Mouse (Mus musculus) liver, embryonic 14.5 days (tissue): ENCODE results near the gene Rab3c. TPM values are rescaled to one million over a fixed set of nuclear protein-coding genes. Genes with fewer than 3 reads are reported as not detected.

Experiments used
- ATAC-seq: fragments of 200-750 bp; cut with Nextera tagmentation; 2 replicates; pipeline ENCODE4 v1.8.0; 2017; ENCODE audit warnings: moderate number of reproducible peaks, mild to moderate bottlenecking, moderate library complexity; ENCODE audit not compliant: insufficient read depth
- DNase-seq, 3 experiments: peaks; one replicate each; pipeline ENCODE4 v3.0.0-alpha.2; 2012 to 2013; ENCODE audit warnings: low read depth in 3 of 3, low spot score in 3 of 3
- H3K27ac ChIP-seq: fragments of 300-500 bp; sonication (generic); 2 replicates; pipeline ENCODE4 v1.5.1; 2014; ENCODE audit warnings: moderate library complexity, mild to moderate bottlenecking, control low read depth, inconsistent platforms
- H3K27me3 ChIP-seq: fragments of 300-500 bp; sonication (generic); 2 replicates; pipeline ENCODE4 v1.6.1; 2014; ENCODE audit warnings: mild to moderate bottlenecking, low read length, moderate library complexity; ENCODE audit not compliant: control insufficient read depth, insufficient read depth
- H3K36me3 ChIP-seq: fragments of 300-500 bp; sonication (generic); replicated peaks from 2 replicates; pipeline ENCODE4 v1.6.1; 2014; ENCODE audit warnings: low read depth; ENCODE audit not compliant: control insufficient read depth, insufficient read depth
- H3K4me1 ChIP-seq, 2 experiments: fragments of 200-500 bp in 1 of 2; fragments of 300-500 bp in 1 of 2; sonication (generic) in 1 of 2; replicated peaks; 2 replicates each; pipeline ENCODE4 v1.6.1; 2012 to 2014; ENCODE audit warnings: antibody characterized with exemption in 1 of 2, inconsistent platforms in 1 of 2, low read length in 1 of 2; ENCODE audit not compliant: control insufficient read depth in 2 of 2, insufficient read depth in 2 of 2
- H3K4me2 ChIP-seq: fragments of 300-500 bp; sonication (generic); 2 replicates; pipeline ENCODE4 v1.6.1; 2014; ENCODE audit warnings: low read depth, mild to moderate bottlenecking, control low read depth, moderate library complexity
- H3K4me3 ChIP-seq, 2 experiments: fragments of 200-500 bp in 1 of 2; fragments of 300-500 bp in 1 of 2; sonication (generic) in 1 of 2; 2 replicates each; pipeline ENCODE4 v1.5.1; 2012 to 2014; ENCODE audit warnings: low read depth in 2 of 2, low read length in 2 of 2, mild to moderate bottlenecking in 2 of 2, control low read depth in 1 of 2, inconsistent platforms in 1 of 2, moderate library complexity in 1 of 2; ENCODE audit not compliant: insufficient read depth in 1 of 2
- H3K9ac ChIP-seq: fragments of 300-500 bp; sonication (generic); replicated peaks from 2 replicates; pipeline ENCODE4 v1.6.1; 2014; ENCODE audit warnings: mild to moderate bottlenecking, control low read depth, moderate library complexity
- H3K9me3 ChIP-seq: fragments of 300-500 bp; sonication (generic); 2 replicates; pipeline ENCODE4 v1.6.1; 2016; ENCODE audit warnings: low read length, mixed read lengths; ENCODE audit not compliant: control insufficient read depth
- CTCF ChIP-seq: IDR thresholded peaks from 2 replicates; pipeline ENCODE4 v1.5.1; 2016; ENCODE audit warnings: antibody characterized with exemption, low read depth, control low read depth
- EP300 ChIP-seq: IDR thresholded peaks from 2 replicates; pipeline ENCODE4 v1.6.1; 2016; ENCODE audit warnings: antibody characterized with exemption, low read depth
- WGBS: fragments of 180-500 bp; shearing (Covaris S2); extraction: QIAGEN DNeasy Blood & Tissue Kit; methylation state at CpG from one replicate; pipeline ENCODE4 v1.1.7; 2014; ENCODE audit not compliant: insufficient replicate concordance; 5-methylcytosine and 5-hydroxymethylcytosine counted together
- polyA plus RNA-seq, 2 experiments: library from polyadenylated mRNA; depleted of rRNA in 1 of 2; stranded (reverse) in 1 of 2; unstranded in 1 of 2; fragments of >200 nt; fragmentation: Nextera tagmentation in 1 of 2; extraction: Ambion mirVana in 1 of 2; gene quantifications; 2 replicates each; pipeline versions ENCODE4 v1.2.1 to v1.2.3; 2012 to 2014

Gene Rab3c
- under 0.01 and 0.06 TPM in 2 replicates for polyA plus RNA-seq (2012; rRNA removed)
- not detected in 2 replicates for polyA plus RNA-seq (2014; fragmentation: Nextera tagmentation; extraction: Ambion mirVana)

GRCm38 (mm10) chr13:110280563-110281144 is at the start of gene Rab3c:
Gene Rab3c (minus strand): TSS chr13:110280996.
- WGBS = 4% methylated on average over 20 of the region's 20 CpGs

GRCm38 (mm10) chr13:110318746-110319145 is 38.0 kb upstream of the Rab3c start:
- no peaks in the 10 kb centered on the region for H3K4me1 ChIP-seq
- H3K9me3 ChIP-seq = no peaks in the 10 kb centered on the region
- no peak overlapping the region for H3K4me2 ChIP-seq
- H3K9ac ChIP-seq = no peak overlapping the region
- TF ChIP-seq CTCF (no peak), EP300 (no peak)
- H3K36me3 ChIP-seq = no peaks in the 10 kb centered on the region
- no peak for DNase-seq
- H3K27me3 ChIP-seq = no peaks in the 10 kb centered on the region
- ATAC-seq = no peak
- H3K27ac ChIP-seq = no peak overlapping the region
- WGBS = 45% methylated on average over 4 of the region's 4 CpGs
- no peak overlapping the region for H3K4me3 ChIP-seq

More at GRCm38 (mm10) chr13:110280563-110281144, at the start of gene Rab3c:
- DNase-seq = no peak
- no peak for ATAC-seq
- peak within 1 kb of the TSS; percentile 10 to 14; a peak in 3 of 4 replicates for H3K4me3 ChIP-seq
- TF ChIP-seq CTCF (no peak), EP300 (no peak)
- no peaks in the 10 kb centered on the region for H3K4me1 ChIP-seq
- H3K36me3 ChIP-seq = no peaks in the 10 kb centered on the region
- H3K27ac ChIP-seq = no peak within 1 kb of the TSS
- H3K9ac ChIP-seq = no peak within 1 kb of the TSS
- peaks cover 5% of the 10 kb centered on the region for H3K27me3 ChIP-seq
- H3K9me3 ChIP-seq = no peaks in the 10 kb centered on the region
- H3K4me2 ChIP-seq = peak within 1 kb of the TSS; percentile 53

- no peaks in the 10 kb centered on the region for H3K9me3 ChIP-seq
- no peak overlapping the region for H3K9ac ChIP-seq
- TF ChIP-seq CTCF = no peak
- TF ChIP-seq EP300 = no peak
- H3K4me3 ChIP-seq = no peak overlapping the region
- ATAC-seq (no peak), DNase-seq (no peak)
- no peaks in the 10 kb centered on the region for H3K27me3 ChIP-seq
- no peaks in the 10 kb centered on the region for H3K36me3 ChIP-seq
- WGBS = 61% methylated on average over 5 of the region's 5 CpGs
- H3K4me1 ChIP-seq = no peaks in the 10 kb centered on the region
- no peak overlapping the region for H3K4me2 ChIP-seq
- no peak overlapping the region for H3K27ac ChIP-seq
These were observed 26.4 kb upstream of the Rab3c start for GRCm38 (mm10) chr13:110307188-110307587.

- H3K4me3 ChIP-seq = no peak overlapping the region
- no peak overlapping the region for H3K27ac ChIP-seq
- no peak overlapping the region for H3K9ac ChIP-seq
- no peaks in the 10 kb centered on the region for H3K9me3 ChIP-seq
- no peaks in the 10 kb centered on the region for H3K36me3 ChIP-seq
- H3K27me3 ChIP-seq = no peaks in the 10 kb centered on the region
- ATAC-seq = no peak
- 17% methylated on average over 4 of the region's 4 CpGs for WGBS
- DNase-seq = no peak
- 0 out of 4 replicates have a peak, but pooled peaks cover 0 to 3% of the 10 kb centered on the region in 2 experiments for H3K4me1 ChIP-seq
- H3K4me2 ChIP-seq = no peak overlapping the region
- TF ChIP-seq EP300 = no peak
- no peak for TF ChIP-seq CTCF
These were observed 16.3 kb upstream of the Rab3c start for GRCm38 (mm10) chr13:110297112-110297511.

GRCm38 (mm10) chr13:110288499-110288898 is 7.7 kb upstream of the Rab3c start:
- H3K9me3 ChIP-seq = no peaks in the 10 kb centered on the region
- H3K27ac ChIP-seq = no peak overlapping the region
- no peaks in the 10 kb centered on the region for H3K27me3 ChIP-seq
- no peak for ATAC-seq
- no peak for DNase-seq
- H3K36me3 ChIP-seq = no peaks in the 10 kb centered on the region
- H3K9ac ChIP-seq = no peak overlapping the region
- H3K4me2 ChIP-seq = no peak overlapping the region
- H3K4me3 ChIP-seq = no peak overlapping the region
- H3K4me1 ChIP-seq = no peaks in the 10 kb centered on the region
- WGBS = 29% methylated on average over 3 of the region's 3 CpGs
- TF ChIP-seq EP300 = no peak
- TF ChIP-seq CTCF = no peak
